Mouse (Mus musculus): Measurements from ENCODE around the gene Mob3b.

GRCm38 (mm10) chr4:34963999-34964398 lies 193.3 kb downstream of the Mob3b start:
- TF ChIP-seq CTCF (conservative IDR thresholded peaks at IDR 0.05; ENCODE audit: low read length): no peak
- no peak for TF ChIP-seq POU5F1 (IDR thresholded peaks at IDR 0.05; ENCODE audit: borderline replicate concordance, low read length)
- no peak for TF ChIP-seq NANOG (IDR thresholded peaks at IDR 0.05; ENCODE audit: borderline replicate concordance, low read length)
